Mouse (Mus musculus) G1E (cell line): ENCODE results near the gene Lrrc8a.

ENCODE experiments used
- CTCF ChIP-seq: IDR thresholded peaks from 2 replicates; pipeline ENCODE4 v1.5.1; 2012; ENCODE audit warnings: low read depth, low read length, inconsistent platforms, mixed read lengths
- GATA1 ChIP-seq: IDR thresholded peaks from 2 replicates; pipeline ENCODE4 v1.6.1; 2012; ENCODE audit warnings: borderline replicate concordance, low read length, inconsistent platforms, mixed read lengths
- POLR2AphosphoS5 ChIP-seq: IDR thresholded peaks from 2 replicates; pipeline ENCODE4 v1.6.1; 2012; ENCODE audit warnings: low read depth, low read length, inconsistent platforms; ENCODE audit not compliant: insufficient replicate concordance
- TAL1 ChIP-seq: conservative IDR thresholded peaks from 2 replicates; pipeline ENCODE4 v1.6.1; 2012; ENCODE audit warnings: low read depth, low read length, inconsistent platforms, mixed read lengths

GRCm38 (mm10) chr2:30205255-30205628 lies 32.3 kb upstream of the Lrrc8a start:
- TF ChIP-seq CTCF: no peak
- TF ChIP-seq POLR2AphosphoS5: no peak
- TF ChIP-seq GATA1: no peak
- TF ChIP-seq TAL1: no peak
